Mouse (Mus musculus) kidney, postnatal 0 days (tissue): ENCODE data around the gene Sh3kbp1. TPM values are rescaled to one million over a fixed set of nuclear protein-coding genes. Genes with fewer than 3 reads are reported as not detected.

ENCODE experiments used
- ATAC-seq: fragments of 200-750 bp; cut with Nextera tagmentation; replicated peaks from 2 replicates; pipeline ENCODE4 v1.8.0; 2017; ENCODE audit warnings: low read depth, moderate number of reproducible peaks, moderate TSS enrichment, moderate library complexity; ENCODE audit not compliant: low FRiP score
- DNase-seq: peaks from one replicate; pipeline ENCODE4 v3.0.0-alpha.2; 2016; ENCODE audit warnings: low spot score
- H3K27ac ChIP-seq: fragments of 300-500 bp; sonication (generic); 2 replicates; pipeline ENCODE4 v1.5.1; 2014; ENCODE audit warnings: mild to moderate bottlenecking
- H3K27me3 ChIP-seq: fragments of 300-500 bp; sonication (generic); 2 replicates; pipeline ENCODE4 v1.6.1; 2014; ENCODE audit warnings: low read length, mixed read lengths; ENCODE audit not compliant: insufficient read depth
- H3K36me3 ChIP-seq: fragments of 300-500 bp; sonication (generic); 2 replicates; pipeline ENCODE4 v1.6.1; 2014; ENCODE audit warnings: low read length, mixed read lengths; ENCODE audit not compliant: insufficient read depth
- H3K4me1 ChIP-seq: fragments of 300-500 bp; sonication (generic); replicated peaks from 2 replicates; pipeline ENCODE4 v1.6.1; 2014; ENCODE audit warnings: antibody characterized with exemption, low read length, mixed read lengths; ENCODE audit not compliant: insufficient read depth
- H3K4me2 ChIP-seq: fragments of 300-500 bp; sonication (generic); 2 replicates; pipeline ENCODE4 v1.6.1; 2014; ENCODE audit warnings: mild to moderate bottlenecking, low read length, moderate library complexity, mixed read lengths
- H3K4me3 ChIP-seq: fragments of 300-500 bp; sonication (generic); replicated peaks from 2 replicates; pipeline ENCODE4 v1.5.1; 2014; ENCODE audit warnings: low read depth, low read length
- H3K9ac ChIP-seq: fragments of 300-500 bp; sonication (generic); 2 replicates; pipeline ENCODE4 v1.6.1; 2014; ENCODE audit warnings: low read depth, low read length
- H3K9me3 ChIP-seq: fragments of 300-500 bp; sonication (generic); replicated peaks from 2 replicates; pipeline ENCODE4 v1.6.1; 2016; ENCODE audit warnings: low read length, inconsistent platforms, mixed read lengths
- CTCF ChIP-seq: IDR thresholded peaks from 2 replicates; pipeline ENCODE4 v1.5.1; 2016; ENCODE audit warnings: antibody characterized with exemption, low read depth, mild to moderate bottlenecking, moderate library complexity
- WGBS: fragments of 180-500 bp; shearing (Covaris S2); extraction: QIAGEN DNeasy Blood & Tissue Kit; methylation state at CpG from one replicate; pipeline ENCODE4 v1.1.7; 2014; 5-methylcytosine and 5-hydroxymethylcytosine counted together
- polyA plus RNA-seq: library from polyadenylated mRNA; unstranded; fragments of >200 nt; fragmentation: Nextera tagmentation; extraction: Ambion mirVana; gene quantifications from 2 replicates; pipeline ENCODE4 v1.2.1, GENCODE M21; 2015

Gene Sh3kbp1
- polyA plus RNA-seq, 1 experiment from 2014 or later: 31.5 TPM

DNA sequence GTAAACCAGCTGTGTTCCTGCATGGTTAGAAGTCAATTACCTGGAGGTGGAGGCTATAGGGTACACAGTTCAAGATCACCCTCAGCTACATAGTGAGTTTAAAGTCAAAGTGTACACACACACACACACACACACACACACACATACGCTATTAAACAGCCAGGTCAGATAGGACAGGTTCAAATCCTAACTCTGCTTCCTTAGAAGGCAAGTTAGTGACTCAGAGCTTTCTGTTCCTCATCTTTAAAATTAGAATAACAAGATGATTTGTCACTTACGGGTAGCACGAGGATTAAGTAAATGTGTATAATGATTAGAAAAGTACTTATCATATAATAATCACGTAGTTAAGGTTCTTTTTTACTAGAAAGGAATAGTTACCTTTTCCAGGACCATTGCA lies 208.2 kb downstream of the Sh3kbp1 start:
- Histone ChIP-seq H3K27me3 (no peaks in the 10 kb centered on the region), H3K9ac (no peak overlapping the region)

DNA sequence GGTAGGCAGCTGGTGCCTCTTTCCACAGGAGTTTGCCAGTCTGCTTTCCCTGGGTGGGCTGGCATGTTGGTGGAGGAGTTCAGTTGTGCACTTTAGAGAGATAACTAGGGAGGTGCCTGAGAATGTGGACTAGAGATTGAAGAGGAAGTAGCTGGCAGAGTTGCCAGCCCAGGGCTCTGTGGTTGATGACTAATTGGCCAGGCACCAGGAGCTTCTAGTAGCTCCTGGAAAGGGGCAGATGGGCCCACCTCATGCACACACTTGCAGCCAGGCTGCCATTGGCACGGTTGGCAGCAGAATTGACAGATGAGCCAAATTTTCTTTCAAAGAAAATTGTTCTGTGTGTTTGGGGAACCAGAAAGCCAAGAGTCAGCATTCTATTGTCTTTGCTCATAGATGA lies 210.3 kb downstream of the Sh3kbp1 start:
- Histone ChIP-seq H3K9me3 (no peaks in the 10 kb centered on the region), H3K27me3 (no peaks in the 10 kb centered on the region), H3K4me2 (no peak overlapping the region), H3K27ac (no peak overlapping the region), H3K36me3 (no peaks in the 10 kb centered on the region), H3K4me3 (no peak overlapping the region), H3K4me1 (no peaks in the 10 kb centered on the region), H3K9ac (no peak overlapping the region)
- 95% methylated on average over 1 of the region's 1 CpGs for WGBS
- no peak for TF ChIP-seq CTCF
- DNase-seq: no peak
- ATAC-seq: no peak

More for the DNA sequence above, 208.2 kb downstream of the Sh3kbp1 start:
- DNase-seq: no peak
- Histone ChIP-seq H3K36me3 (no peaks in the 10 kb centered on the region), H3K27ac (no peak overlapping the region), H3K4me1 (no peaks in the 10 kb centered on the region), H3K9me3 (no peaks in the 10 kb centered on the region), H3K4me3 (no peak overlapping the region), H3K4me2 (no peak overlapping the region)
- ATAC-seq: no peak
- 81% methylated on average over 4 of the region's 4 CpGs for WGBS
- TF ChIP-seq CTCF: no peak

DNA sequence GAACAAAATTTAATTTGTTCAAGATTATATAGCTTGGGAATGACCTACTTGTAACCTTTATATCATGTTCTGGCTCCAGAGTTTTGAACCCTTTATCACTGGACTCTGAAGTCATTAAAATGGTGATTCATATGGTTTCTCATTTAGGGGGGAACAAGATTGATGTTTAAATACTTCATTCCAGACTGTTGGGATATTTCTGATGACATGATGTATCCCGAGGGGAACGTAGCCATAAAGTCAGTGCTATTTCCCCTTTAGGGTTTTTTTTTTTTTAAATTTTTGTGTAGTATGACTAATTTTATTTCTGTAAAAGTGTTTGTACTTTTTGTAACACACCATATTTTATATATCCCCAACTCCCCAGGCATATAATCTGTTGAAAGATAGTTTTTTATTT lies 212.7 kb downstream of the Sh3kbp1 start:
- TF ChIP-seq CTCF: no peak
- H3K4me2 ChIP-seq: no peak overlapping the region
- H3K36me3 ChIP-seq: no peaks in the 10 kb centered on the region
- 90% methylated on average over 2 of the region's 2 CpGs for whole genome bisulfite sequencing
- no peaks in the 10 kb centered on the region for H3K27me3 ChIP-seq
- no peak overlapping the region for H3K27ac ChIP-seq
- H3K9ac ChIP-seq: no peak overlapping the region
- DNase-seq (no peak), ATAC-seq (no peak)
- H3K4me1 ChIP-seq: no peaks in the 10 kb centered on the region
- H3K9me3 ChIP-seq: no peaks in the 10 kb centered on the region
- no peak overlapping the region for H3K4me3 ChIP-seq

DNA sequence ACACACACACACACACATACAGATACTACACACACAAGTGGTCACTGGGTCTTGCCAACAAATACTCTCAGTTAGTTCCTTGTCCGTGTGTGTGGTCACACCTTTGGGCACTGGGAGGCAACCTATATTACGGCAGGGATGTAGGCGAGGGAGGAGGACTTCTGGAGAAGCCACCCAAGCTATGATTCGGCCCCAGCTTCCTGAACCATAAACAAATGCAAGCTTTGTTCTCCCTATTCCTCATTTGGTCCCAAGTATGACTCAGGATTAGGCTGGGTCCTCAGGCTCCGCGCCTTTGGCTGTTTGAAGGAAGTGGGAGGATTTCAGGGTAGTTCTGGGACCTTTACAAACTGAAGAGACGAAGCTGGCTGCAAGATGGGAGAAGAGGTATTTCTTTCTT lies 213.2 kb downstream of the Sh3kbp1 start:
- WGBS: 54% methylated on average over 7 of the region's 7 CpGs
- Histone ChIP-seq H3K36me3 (no peaks in the 10 kb centered on the region), H3K4me2 (no peak overlapping the region), H3K27me3 (no peaks in the 10 kb centered on the region), H3K27ac (no peak overlapping the region), H3K9ac (no peak overlapping the region), H3K9me3 (no peaks in the 10 kb centered on the region), H3K4me1 (no peaks in the 10 kb centered on the region), H3K4me3 (no peak overlapping the region)
- no peak for TF ChIP-seq CTCF
- no peak for ATAC-seq
- DNase-seq: no peak

DNA sequence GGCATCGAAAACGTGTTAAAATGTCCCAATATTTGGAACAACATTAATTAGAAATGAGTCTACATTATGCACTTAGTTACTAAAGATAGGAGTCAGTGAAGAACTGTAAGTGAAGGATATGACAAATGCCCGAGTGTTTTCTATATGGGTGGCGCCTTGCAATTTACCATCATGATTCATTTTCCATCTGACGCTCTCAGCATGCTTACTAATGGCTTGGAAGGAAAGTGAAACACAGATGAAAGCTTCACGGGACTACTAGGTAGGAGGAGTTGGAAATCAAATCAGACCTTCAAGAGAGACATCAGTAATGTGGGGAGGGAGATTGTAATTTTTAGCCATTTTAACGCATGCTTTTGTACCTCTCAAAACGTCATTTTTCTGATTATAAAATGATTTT lies 223.7 kb downstream of the Sh3kbp1 start:
- no peak for ATAC-seq
- TF ChIP-seq CTCF: no peak
- WGBS: 83% methylated on average over 8 of the region's 8 CpGs

DNA sequence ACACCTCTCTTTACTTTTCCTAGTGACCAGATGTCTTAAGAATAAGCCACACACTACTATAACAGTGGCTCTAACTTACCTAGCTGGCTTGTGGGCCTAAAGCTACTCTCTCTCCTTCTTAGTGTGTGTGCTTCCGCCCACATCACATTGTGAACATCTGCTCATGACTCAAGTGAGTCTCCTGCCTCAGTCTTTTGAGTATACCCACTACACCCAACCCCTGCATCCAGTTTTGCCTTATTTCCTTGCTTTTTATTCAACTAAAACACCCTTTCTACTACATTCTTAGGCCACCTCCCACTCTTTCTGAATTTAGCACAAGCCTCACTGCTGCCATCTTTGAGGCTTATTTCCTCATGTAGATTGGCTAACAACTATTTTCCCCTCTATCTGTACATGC lies 229.8 kb downstream of the Sh3kbp1 start:
- Histone ChIP-seq H3K27ac (no peak overlapping the region), H3K9ac (no peak overlapping the region), H3K4me2 (no peak overlapping the region), H3K4me3 (no peak overlapping the region), H3K4me1 (no peaks in the 10 kb centered on the region), H3K27me3 (no peaks in the 10 kb centered on the region), H3K36me3 (no peaks in the 10 kb centered on the region), H3K9me3 (no peaks in the 10 kb centered on the region)
- no peak for DNase-seq
- ATAC-seq: no peak
- no peak for TF ChIP-seq CTCF
- 91% methylated on average over 1 of the region's 1 CpGs for WGBS

More for the DNA sequence above, 223.7 kb downstream of the Sh3kbp1 start:
- Histone ChIP-seq H3K27ac (no peak overlapping the region), H3K9ac (no peak overlapping the region), H3K27me3 (no peaks in the 10 kb centered on the region), H3K9me3 (no peaks in the 10 kb centered on the region), H3K4me1 (no peaks in the 10 kb centered on the region), H3K36me3 (no peaks in the 10 kb centered on the region), H3K4me2 (no peak overlapping the region), H3K4me3 (no peak overlapping the region)
- DNase-seq: no peak

DNA sequence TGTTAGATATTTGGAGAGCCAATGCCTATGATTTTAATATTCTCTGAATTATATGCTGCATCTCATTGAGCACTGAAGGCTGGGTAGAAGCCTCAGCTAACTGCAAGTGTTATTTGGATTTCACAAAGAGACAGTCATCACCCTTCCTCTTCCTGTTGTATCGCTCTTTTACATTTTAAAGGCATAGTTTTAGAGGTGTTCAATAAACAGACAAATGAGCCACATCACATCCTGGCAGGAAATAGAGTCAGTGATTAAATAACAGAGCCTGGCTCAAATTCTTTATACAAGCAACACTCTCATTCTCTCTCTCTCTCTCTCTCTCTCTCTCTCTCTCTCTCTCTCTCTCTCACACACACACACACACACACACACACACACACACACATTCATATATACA lies 231.1 kb downstream of the Sh3kbp1 start:
- 62% methylated on average over 1 of the region's 1 CpGs for WGBS
- no peaks in the 10 kb centered on the region for H3K27me3 ChIP-seq
- H3K27ac ChIP-seq: no peak overlapping the region
- no peak for DNase-seq
- no peak overlapping the region for H3K4me3 ChIP-seq
- no peaks in the 10 kb centered on the region for H3K9me3 ChIP-seq
- no peak for ATAC-seq
- no peaks in the 10 kb centered on the region for H3K4me1 ChIP-seq
- TF ChIP-seq CTCF: no peak
- H3K36me3 ChIP-seq: no peaks in the 10 kb centered on the region
- H3K4me2 ChIP-seq: no peak overlapping the region
- no peak overlapping the region for H3K9ac ChIP-seq
